Comparison of ENCODE assay signal across 1 mouse cellular context in the genomic region with DNA sequence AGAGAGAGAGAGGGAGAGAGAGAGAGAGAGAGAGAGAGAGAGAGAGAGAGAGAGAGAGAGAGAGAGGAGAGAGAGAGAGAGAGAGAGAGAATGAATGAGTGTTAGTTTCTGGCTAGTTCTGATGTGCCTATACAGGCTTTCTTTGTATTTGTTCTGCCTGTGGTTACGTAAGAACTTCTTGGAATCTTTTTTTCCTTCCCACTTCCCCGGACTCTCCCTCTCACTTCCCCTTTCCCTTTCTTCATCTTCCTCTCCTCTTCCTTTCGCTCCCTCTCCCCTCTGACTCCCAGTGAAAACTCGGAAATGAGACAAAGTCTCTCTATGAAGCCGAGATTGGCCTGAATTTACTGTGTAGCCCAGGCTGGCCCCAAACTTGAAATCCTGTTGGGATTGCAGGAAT.
TF ChIP-seq lines count a peak whose summit lies in the region.

No protein-coding gene starts in this region.

TF ChIP-seq in MEL, 35 proteins besides CTCF, POLR2A, EP300 and RAD21:
- TF ChIP-seq ZC3H11A (IDR thresholded peaks at IDR 0.05; ENCODE audit: low read depth, low read length), result no peak
- no peak for TF ChIP-seq TCF12 (IDR thresholded peaks at IDR 0.05; ENCODE audit: low read depth, low read length)
- TF ChIP-seq UBTF (IDR thresholded peaks at IDR 0.05; ENCODE audit: borderline replicate concordance, insufficient read depth, low read depth, low read length), result no peak
- no peak for TF ChIP-seq MYB (IDR thresholded peaks at IDR 0.05; ENCODE audit: low read depth, low read length)
- no peak for TF ChIP-seq GABPA (IDR thresholded peaks at IDR 0.05; ENCODE audit: low read depth, low read length)
- no peak for TF ChIP-seq ZNF384 (IDR thresholded peaks at IDR 0.05; ENCODE audit: low read depth, low read length)
- TF ChIP-seq JUND (IDR thresholded peaks at IDR 0.05; ENCODE audit: low read depth, low read length), result 0 out of 2 replicates have a peak, but pooled peaks have one; percentile 66
TF ChIP-seq in MEL: peak in this region for 1.
